Comparison of ENCODE assay signal across 21 mouse cellular contexts in the genomic region with DNA sequence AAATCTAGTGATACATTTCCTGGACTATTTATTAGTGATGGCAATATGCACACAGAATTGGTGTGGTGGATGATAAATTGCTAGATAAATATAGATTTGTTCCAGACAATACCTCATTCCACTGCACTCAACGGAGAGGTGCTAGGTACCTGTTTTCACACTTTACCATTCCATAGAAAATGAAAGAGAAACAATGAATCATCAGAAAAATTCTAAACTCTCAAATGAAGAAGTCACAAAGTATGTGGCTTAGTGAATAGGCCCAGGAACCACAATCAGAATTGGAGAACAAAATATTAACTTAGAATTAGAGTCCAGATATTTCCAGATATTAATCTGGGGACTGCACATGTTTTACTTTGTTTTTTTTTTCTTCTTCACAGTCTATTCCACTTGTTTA.
"Had no signal": no experiment of that assay in that cellular context is flagged by ENCODE, and none has a peak within 500 bp of the region (broad histone marks: within the 10 kb centered on the region; RNA-seq: fewer than 3 reads in every experiment).

No protein-coding gene starts in this region.

- DNase-seq: cerebellum, adult 8-10 months; cerebellum, adult 9-10 months; cerebellum, adult 9-11 months; cerebellum, postnatal 10 days; cerebellum, postnatal 14 days; cerebellum, postnatal 25 days; cerebellum, postnatal 36 days; embryo, embryonic 11 days; forebrain, postnatal 0 days; gastrocnemius, adult 2 months; gastrocnemius, postnatal 10 days; gastrocnemius, postnatal 14 days; gastrocnemius, postnatal 25 days; gastrocnemius, postnatal 36 days; heart, adult 11 months; heart, adult 18-20 months; heart, adult 2 months had no signal

- ATAC-seq: forebrain, embryonic 13.5 days; forebrain, embryonic 14.5 days; forebrain, embryonic 15.5 days; forebrain, embryonic 16.5 days; forebrain, postnatal 0 days had no signal
